Mouse (Mus musculus) bone marrow, adult 2 months (tissue): ENCODE data around the gene Sel1l3.

Experiments
- CTCF ChIP-seq: fragments of 200-500 bp; IDR thresholded peaks from 2 replicates; pipeline ENCODE4 v1.5.1; 2011; ENCODE audit warnings: low read length, control low read depth; ENCODE audit not compliant: control insufficient read depth, insufficient read depth
- POLR2A ChIP-seq: fragments of 200-500 bp; IDR thresholded peaks from 2 replicates; pipeline ENCODE4 v1.6.1; 2011; ENCODE audit warnings: low read depth, mild to moderate bottlenecking, control low read depth, low read length, borderline replicate concordance; ENCODE audit not compliant: control insufficient read depth

DNA sequence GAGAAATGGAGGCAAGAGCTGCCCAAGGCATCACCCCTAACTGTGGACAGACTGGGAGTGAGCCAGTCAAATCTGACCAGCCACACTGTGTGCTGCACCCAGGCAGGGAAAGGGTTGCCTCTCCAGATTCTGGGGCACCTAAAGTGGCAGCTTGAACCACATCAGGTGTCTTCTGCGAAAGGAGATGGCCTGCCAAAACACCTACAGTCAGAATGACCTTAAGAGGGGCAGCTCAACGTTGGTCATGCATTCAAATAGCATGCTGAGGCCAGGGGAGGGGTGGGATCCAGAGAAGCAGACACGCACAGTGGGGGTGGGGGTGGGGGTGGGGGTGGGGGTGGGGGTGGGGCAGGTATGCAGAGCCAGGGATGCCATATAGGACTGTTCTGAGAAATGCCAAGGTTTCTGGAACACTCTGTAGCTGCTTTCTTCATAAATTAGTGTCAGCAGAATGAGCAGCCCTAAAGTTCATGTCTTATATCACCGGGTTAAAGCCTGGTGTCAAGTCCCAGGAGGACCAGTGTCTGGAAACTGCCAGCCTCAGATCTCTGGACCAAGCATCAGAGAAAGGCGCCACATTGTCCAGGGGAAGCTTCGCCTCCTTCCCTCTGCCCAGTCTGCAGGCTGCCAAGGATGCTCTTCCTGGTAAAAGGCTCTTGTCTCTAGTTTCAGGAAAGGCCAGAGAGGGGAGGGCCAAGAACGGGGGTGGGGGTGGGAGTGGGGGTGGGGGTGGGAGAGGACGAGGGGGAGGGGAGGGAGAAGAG is 65.4 kb downstream of the Sel1l3 start:
- TF ChIP-seq CTCF = no peak
- no peak for TF ChIP-seq POLR2A
